Mouse (Mus musculus) heart, adult 8-10 months (tissue): ENCODE data around the gene Rbbp4. TPM values are rescaled to one million over a fixed set of nuclear protein-coding genes. Genes with fewer than 3 reads are reported as not detected.

Experiments used
- microRNA-seq: library from miRNA; unstranded; fragments of <30 nt; microRNA quantifications from one replicate; pipeline ENCODE4 v1.2.0, GENCODE M21; 2022
- total RNA-seq, 4 experiments: library from RNA; stranded (reverse); gene quantifications; 2 replicates each; pipeline ENCODE4 v1.2.4; 2022

Rbbp4 gene
- total RNA-seq, 4 experiments from 2014 or later, result 57.2 to 73.7 (median 65.6) TPM

Small RNA genes within 50 kb of the gene (microRNA-seq; reads per million reads assigned to microRNA genes)
- not detected for gene Gm22994

Other genes with a start within 250 kb of the Rbbp4 start
- not detected for gene Tmem54, start 229.8 kb downstream of the Rbbp4 start, total RNA-seq
- under 1 TPM in 3 of 4 experiments, not detected in 1; 0.22 to 0.44 (median 0.33) TPM for gene Hpca, start 213.3 kb downstream of the Rbbp4 start, total RNA-seq
- gene Fndc5, start 198.4 kb downstream of the Rbbp4 start, total RNA-seq, result 100 to 1,000 TPM; 334 to 410 (median 360) TPM
- 10 to 100 TPM in 3 of 4 experiments, 1 to 10 TPM in 1; 8.2 to 15.2 (median 12.1) TPM for gene S100pbp, start 145.6 kb downstream of the Rbbp4 start, total RNA-seq
- gene Yars, start 145.6 kb downstream of the Rbbp4 start, total RNA-seq, result 10 to 100 TPM; 24.9 to 35.0 (median 29.2) TPM
- 1 to 10 TPM; 2.8 to 4.0 (median 3.2) TPM for gene C77080, start 74.0 kb downstream of the Rbbp4 start, total RNA-seq
- 10 to 100 TPM; 19.5 to 31.7 (median 25.4) TPM for gene Sync, start 47.8 kb downstream of the Rbbp4 start, total RNA-seq
- 10 to 100 TPM; 20.6 to 30.7 (median 27.4) TPM for gene Zbtb8os, start 325 bp upstream of the Rbbp4 start, total RNA-seq
- gene Zbtb8a, start 42.7 kb upstream of the Rbbp4 start, total RNA-seq, result 1 to 10 TPM; 2.1 to 3.7 (median 3.1) TPM
- gene Zbtb8b, start 105.5 kb upstream of the Rbbp4 start, total RNA-seq, result under 1 TPM; 0.09 to 0.14 (median 0.09) TPM
- 10 to 100 TPM; 50.3 to 54.6 (median 53.3) TPM for gene Bsdc1, start 126.2 kb upstream of the Rbbp4 start, total RNA-seq
- gene Tssk3, start 155.7 kb upstream of the Rbbp4 start, total RNA-seq, result not detected
- gene Fam229a, start 155.8 kb upstream of the Rbbp4 start, total RNA-seq, result not detected
- 1 to 10 TPM; 2.3 to 3.3 (median 3.2) TPM for gene Marcksl1, start 178.2 kb upstream of the Rbbp4 start, total RNA-seq
- gene Hdac1, start 207.3 kb upstream of the Rbbp4 start, total RNA-seq, result 10 to 100 TPM; 11.4 to 15.0 (median 12.8) TPM
- 1 to 10 TPM in 1 of 4 experiments, under 1 TPM in 2, not detected in 1; 0.14 to 1.3 (median 0.53) TPM for gene Lck, start 238.3 kb upstream of the Rbbp4 start, total RNA-seq
- gene Fam167b, start 243.2 kb upstream of the Rbbp4 start, total RNA-seq, result under 1 TPM in 2 of 4 experiments, not detected in 2; 0.35 to 0.55 TPM